Mouse (Mus musculus): ENCODE data around the gene Hs6st3. TPM values are rescaled to one million over a fixed set of nuclear protein-coding genes. Genes with fewer than 3 reads are reported as not detected.

The Hs6st3 gene
- polyA plus RNA-seq, 1 experiment, result 0.08 TPM

GRCm38 (mm10) chr14:119123582-119123981 lies 14.6 kb upstream of the Hs6st3 start:
- peak overlapping the region; percentile 13; the same call in 1 of the 2 replicates for H3K4me3 ChIP-seq (ENCODE audit: insufficient read depth, low read depth, low read length)
- H3K27ac ChIP-seq (ENCODE audit: insufficient read depth, low read depth, low read length), result no peak overlapping the region
- no peak for DNase-seq
- no peaks in the 10 kb centered on the region for H3K36me3 ChIP-seq (ENCODE audit: control insufficient read depth, insufficient read depth, low read length)
- H3K4me1 ChIP-seq (ENCODE audit: control insufficient read depth, insufficient read depth, low read length), result 0 out of 2 replicates have a peak, but pooled peaks cover 2% of the 10 kb centered on the region
- no peaks in the 10 kb centered on the region for H3K27me3 ChIP-seq (replicated peaks; ENCODE audit: control insufficient read depth, insufficient read depth, low read length)
- 4% methylated on average over 12 of the region's 12 CpGs for WGBS
- no peak for TF ChIP-seq CTCF (conservative IDR thresholded peaks at IDR 0.05; ENCODE audit: insufficient read depth, insufficient read length, low read depth, low read length)
- no peak for TF ChIP-seq POLR2A (IDR thresholded peaks at IDR 0.05; ENCODE audit: low read depth, low read length)

- Histone ChIP-seq H3K4me1 (ENCODE audit: control insufficient read depth, insufficient read depth, low read length) (0 out of 2 replicates have a peak, but pooled peaks cover 2% of the 10 kb centered on the region), H3K27ac (ENCODE audit: insufficient read depth, low read depth, low read length) (no peak overlapping the region), H3K4me3 (ENCODE audit: insufficient read depth, low read depth, low read length) (no peak overlapping the region), H3K27me3 (replicated peaks; ENCODE audit: control insufficient read depth, insufficient read depth, low read length) (no peaks in the 10 kb centered on the region), H3K36me3 (ENCODE audit: control insufficient read depth, insufficient read depth, low read length) (no peaks in the 10 kb centered on the region)
- TF ChIP-seq CTCF (conservative IDR thresholded peaks at IDR 0.05; ENCODE audit: insufficient read depth, insufficient read length, low read depth, low read length) (peak; percentile 35), POLR2A (IDR thresholded peaks at IDR 0.05; ENCODE audit: low read depth, low read length) (no peak)
- DNase-seq, result no peak
- WGBS, result 37% methylated on average over 3 of the region's 3 CpGs
These were observed 14.1 kb upstream of the Hs6st3 start for GRCm38 (mm10) chr14:119124061-119124460.

GRCm38 (mm10) chr14:119125840-119126239 lies 12.3 kb upstream of the Hs6st3 start:
- no peak overlapping the region for H3K27ac ChIP-seq (ENCODE audit: insufficient read depth, low read depth, low read length)
- TF ChIP-seq CTCF (conservative IDR thresholded peaks at IDR 0.05; ENCODE audit: insufficient read depth, insufficient read length, low read depth, low read length) (no peak), POLR2A (IDR thresholded peaks at IDR 0.05; ENCODE audit: low read depth, low read length) (no peak)
- DNase-seq, result no peak
- WGBS, result 80% methylated on average over 4 of the region's 4 CpGs
- H3K27me3 ChIP-seq (replicated peaks; ENCODE audit: control insufficient read depth, insufficient read depth, low read length), result no peaks in the 10 kb centered on the region
- H3K4me1 ChIP-seq (ENCODE audit: control insufficient read depth, insufficient read depth, low read length), result 0 out of 2 replicates have a peak, but pooled peaks cover 2% of the 10 kb centered on the region
- H3K4me3 ChIP-seq (ENCODE audit: insufficient read depth, low read depth, low read length), result no peak overlapping the region
- H3K36me3 ChIP-seq (ENCODE audit: control insufficient read depth, insufficient read depth, low read length), result no peaks in the 10 kb centered on the region

GRCm38 (mm10) chr14:119127330-119127729 lies 10.8 kb upstream of the Hs6st3 start:
- no peak for DNase-seq
- Histone ChIP-seq H3K4me1 (ENCODE audit: control insufficient read depth, insufficient read depth, low read length) (0 out of 2 replicates have a peak, but pooled peaks cover 2% of the 10 kb centered on the region), H3K36me3 (ENCODE audit: control insufficient read depth, insufficient read depth, low read length) (no peaks in the 10 kb centered on the region), H3K27ac (ENCODE audit: insufficient read depth, low read depth, low read length) (no peak overlapping the region), H3K27me3 (replicated peaks; ENCODE audit: control insufficient read depth, insufficient read depth, low read length) (no peaks in the 10 kb centered on the region), H3K4me3 (ENCODE audit: insufficient read depth, low read depth, low read length) (no peak overlapping the region)
- 93% methylated on average over 2 of the region's 2 CpGs for WGBS
- TF ChIP-seq POLR2A (IDR thresholded peaks at IDR 0.05; ENCODE audit: low read depth, low read length) (no peak), CTCF (conservative IDR thresholded peaks at IDR 0.05; ENCODE audit: insufficient read depth, insufficient read length, low read depth, low read length) (no peak)

- TF ChIP-seq CTCF (conservative IDR thresholded peaks at IDR 0.05; ENCODE audit: insufficient read depth, insufficient read length, low read depth, low read length), result no peak
- TF ChIP-seq POLR2A (IDR thresholded peaks at IDR 0.05; ENCODE audit: low read depth, low read length), result no peak
- under 1% methylated on average over 38 of the region's 38 CpGs for WGBS
- H3K4me3 ChIP-seq (ENCODE audit: insufficient read depth, low read depth, low read length), result peak overlapping the region; percentile 34
- H3K36me3 ChIP-seq (ENCODE audit: control insufficient read depth, insufficient read depth, low read length), result no peaks in the 10 kb centered on the region
- no peak overlapping the region for H3K27ac ChIP-seq (ENCODE audit: insufficient read depth, low read depth, low read length)
- H3K27me3 ChIP-seq (replicated peaks; ENCODE audit: control insufficient read depth, insufficient read depth, low read length), result peaks cover 8% of the 10 kb centered on the region
- no peaks in the 10 kb centered on the region for H3K4me1 ChIP-seq (ENCODE audit: control insufficient read depth, insufficient read depth, low read length)
- peak; percentile 30 for DNase-seq
These were observed 632 bp upstream of the Hs6st3 start for GRCm38 (mm10) chr14:119137512-119137905.

GRCm38 (mm10) chr14:119138786-119139100 lies 602 bp downstream of the Hs6st3 start:
- Histone ChIP-seq H3K4me3 (ENCODE audit: insufficient read depth, low read depth, low read length) (peak overlapping the region; percentile 34), H3K27ac (ENCODE audit: insufficient read depth, low read depth, low read length) (no peak overlapping the region), H3K4me1 (ENCODE audit: control insufficient read depth, insufficient read depth, low read length) (no peaks in the 10 kb centered on the region), H3K36me3 (ENCODE audit: control insufficient read depth, insufficient read depth, low read length) (no peaks in the 10 kb centered on the region), H3K27me3 (replicated peaks; ENCODE audit: control insufficient read depth, insufficient read depth, low read length) (peaks cover 8% of the 10 kb centered on the region)
- TF ChIP-seq POLR2A (IDR thresholded peaks at IDR 0.05; ENCODE audit: low read depth, low read length), result no peak
- no peak for TF ChIP-seq CTCF (conservative IDR thresholded peaks at IDR 0.05; ENCODE audit: insufficient read depth, insufficient read length, low read depth, low read length)
- WGBS, result 3% methylated on average over 20 of the region's 20 CpGs
- peak; percentile 5 for DNase-seq

- WGBS, result 59% methylated on average over 9 of the region's 9 CpGs
- Histone ChIP-seq H3K36me3 (ENCODE audit: control insufficient read depth, insufficient read depth, low read length) (no peaks in the 10 kb centered on the region), H3K27ac (ENCODE audit: insufficient read depth, low read depth, low read length) (no peak overlapping the region), H3K4me1 (ENCODE audit: control insufficient read depth, insufficient read depth, low read length) (no peaks in the 10 kb centered on the region), H3K27me3 (replicated peaks; ENCODE audit: control insufficient read depth, insufficient read depth, low read length) (peaks cover 8% of the 10 kb centered on the region), H3K4me3 (ENCODE audit: insufficient read depth, low read depth, low read length) (no peak overlapping the region)
- DNase-seq, result no peak
- TF ChIP-seq CTCF (conservative IDR thresholded peaks at IDR 0.05; ENCODE audit: insufficient read depth, insufficient read length, low read depth, low read length) (no peak), POLR2A (IDR thresholded peaks at IDR 0.05; ENCODE audit: low read depth, low read length) (no peak)
These were observed 1.3 kb downstream of the Hs6st3 start for GRCm38 (mm10) chr14:119139381-119139950.

Data from kidney, adult 2 months (tissue).